Comparison of ENCODE assay signal across 8 mouse cellular contexts in genomic region chr19:6985951-6986708, GRCm38 (mm10). TPM values are rescaled to one million over a fixed set of nuclear protein-coding genes. Genes with fewer than 3 reads are reported as not detected.
DNase-seq lines count a peak whose midpoint lies in the region; ATAC-seq and TF ChIP-seq lines count a peak whose summit lies in the region.

No protein-coding gene starts in this region.

- no peak for TF ChIP-seq CTCF in gastrocnemius, adult 2 months (IDR thresholded peaks at IDR 0.05)
- TF ChIP-seq CTCF in C2C12 (IDR thresholded peaks at IDR 0.05; ENCODE audit: control insufficient read depth, insufficient read depth, insufficient read length) = no peak

- peaks cover 23% of the 10 kb centered on the region for H3K36me3 ChIP-seq in C2C12 (ENCODE audit: control insufficient read depth, insufficient read depth)
- H3K36me3 ChIP-seq in forebrain, embryonic 13.5 days (ENCODE audit: poor library complexity, severe bottlenecking) = peaks cover 23% of the 10 kb centered on the region
- H3K36me3 ChIP-seq in liver, embryonic 13.5 days = peaks cover 29% of the 10 kb centered on the region

- peak overlapping the region; percentile 83; the same call in 1 of the 2 replicates for H3K9ac ChIP-seq in forebrain, embryonic 13.5 days
- H3K9ac ChIP-seq in liver, embryonic 13.5 days = peak overlapping the region; percentile 86

- H3K4me3 ChIP-seq in gastrocnemius, adult 2 months = peak overlapping the region; percentile 78
- H3K4me3 ChIP-seq in C2C12 (ENCODE audit: insufficient read depth, poor library complexity, severe bottlenecking) = peak overlapping the region; percentile 50
- peak overlapping the region; percentile 69 for H3K4me3 ChIP-seq in forebrain, embryonic 13.5 days
- peak overlapping the region; percentile 77 for H3K4me3 ChIP-seq in liver, embryonic 13.5 days (replicated peaks)

- no peak for ATAC-seq in forebrain, embryonic 13.5 days
- peak; percentile 63 for ATAC-seq in liver, embryonic 13.5 days (ENCODE audit: low read depth)

- H3K27me3 ChIP-seq in C2C12 (ENCODE audit: control insufficient read depth, insufficient read depth, insufficient read length) = no peaks in the 10 kb centered on the region
- no peaks in the 10 kb centered on the region for H3K27me3 ChIP-seq in forebrain, embryonic 13.5 days
- no peaks in the 10 kb centered on the region for H3K27me3 ChIP-seq in liver, embryonic 13.5 days

- H3K79me3 ChIP-seq in C2C12 (ENCODE audit: low read depth) = peaks cover 3% of the 10 kb centered on the region

- H3K4me1 ChIP-seq in forebrain, embryonic 13.5 days = peaks cover 26% of the 10 kb centered on the region
- peaks cover 57% of the 10 kb centered on the region for H3K4me1 ChIP-seq in liver, embryonic 13.5 days (replicated peaks)

- H3K27ac ChIP-seq in gastrocnemius, adult 2 months = peak overlapping the region; percentile 91
- H3K27ac ChIP-seq in forebrain, embryonic 13.5 days = no peak overlapping the region
- H3K27ac ChIP-seq in liver, embryonic 13.5 days = peak overlapping the region; percentile 57

- no peaks in the 10 kb centered on the region for H3K9me3 ChIP-seq in forebrain, embryonic 13.5 days (replicated peaks)
- H3K9me3 ChIP-seq in liver, embryonic 13.5 days (replicated peaks) = no peaks in the 10 kb centered on the region

- intact Hi-C loops in gastrocnemius, adult 2 months (cut with DNase I) = no loop called here
- intact Hi-C loops in gastrocnemius, postnatal 36 days (cut with DNase I) = no loop called here

- DNase-seq in gastrocnemius, adult 2 months = peak; percentile 29
- DNase-seq in gastrocnemius, postnatal 36 days = no peak
- DNase-seq in liver, embryonic 13.5 days = peak; percentile 51
- DNase-seq in adrenal gland, postnatal 14 days = no peak
- no peak for DNase-seq in right cerebral cortex, adult 2 months (ENCODE audit: low spot score in 2 of 2)
- no peak for DNase-seq in frontal cortex, postnatal 36 days (ENCODE audit: low spot score in 2 of 2)

- H3K4me2 ChIP-seq in forebrain, embryonic 13.5 days = peak overlapping the region; percentile 78
- H3K4me2 ChIP-seq in liver, embryonic 13.5 days = peak overlapping the region; percentile 100

- peaks cover 12% of the 10 kb centered on the region for H3K79me2 ChIP-seq in C2C12 (ENCODE audit: control insufficient read depth, insufficient read depth)

- WGBS in forebrain, embryonic 13.5 days = 77% methylated on average over 10 of the region's 10 CpGs
- WGBS in liver, embryonic 13.5 days (ENCODE audit: insufficient replicate concordance) = 51% methylated on average over 10 of the region's 10 CpGs

- peak overlapping the region; percentile 28 for H3ac ChIP-seq in C2C12 (ENCODE audit: control insufficient read depth, insufficient read length, low read depth)

TF ChIP-seq in C2C12, 6 proteins besides CTCF, POLR2A, EP300 and RAD21:
- no peak for TF ChIP-seq FOSL1 (IDR thresholded peaks at IDR 0.05; ENCODE audit: insufficient read depth, low read length, poor library complexity, severe bottlenecking)
- no peak for TF ChIP-seq MYOD1 (IDR thresholded peaks at IDR 0.05; ENCODE audit: control insufficient read depth, insufficient read length, low read depth)
- no peak for TF ChIP-seq MYOG (IDR thresholded peaks at IDR 0.05; ENCODE audit: control insufficient read depth, extremely low read depth, insufficient read length)
- no peak for TF ChIP-seq MAX (IDR thresholded peaks at IDR 0.05)
- TF ChIP-seq CEBPB (IDR thresholded peaks at IDR 0.05; ENCODE audit: low read depth) = no peak
- TF ChIP-seq USF1 (IDR thresholded peaks at IDR 0.05; ENCODE audit: low read depth) = no peak

RNA-seq across cellular contexts. Expression of gene Vegfb, which starts 1.3 kb away (rescaled TPM):
- total RNA-seq in gastrocnemius, adult 2 months (2021) = 100 to 1,000 TPM; 142 to 219 TPM
- total RNA-seq in gastrocnemius, postnatal 36 days (2021) = 100 to 1,000 TPM; 140 to 153 TPM
- polyA plus RNA-seq in C2C12 (2012; fragmentation: generic; extraction: Trizol) = 37.7 TPM
- 33.4 and 34.6 TPM in 2 replicates for polyA plus RNA-seq in forebrain, embryonic 13.5 days (2015; fragmentation: Nextera tagmentation; extraction: Ambion mirVana)
- polyA plus RNA-seq in liver, embryonic 13.5 days (2015; fragmentation: Nextera tagmentation; extraction: Ambion mirVana) = 13.7 and 16.0 TPM in 2 replicates
- total RNA-seq in adrenal gland, postnatal 14 days (2021) = 116 and 122 TPM in 2 replicates

RNA-seq across cellular contexts. Expression of gene Fkbp2, which starts 5.8 kb away (rescaled TPM):
- 10 to 100 TPM in 1 of 2 experiments, 1 to 10 TPM in 1; 7.9 to 11.2 TPM for total RNA-seq in gastrocnemius, adult 2 months (2021)
- 10 to 100 TPM in 1 of 2 experiments, 1 to 10 TPM in 1; 7.5 to 11.6 TPM for total RNA-seq in gastrocnemius, postnatal 36 days (2021)
- polyA plus RNA-seq in C2C12 (2012; fragmentation: generic; extraction: Trizol) = 148 TPM
- polyA plus RNA-seq in forebrain, embryonic 13.5 days (2015; fragmentation: Nextera tagmentation; extraction: Ambion mirVana) = 86.9 and 97.9 TPM in 2 replicates
- 88.0 and 91.6 TPM in 2 replicates for polyA plus RNA-seq in liver, embryonic 13.5 days (2015; fragmentation: Nextera tagmentation; extraction: Ambion mirVana)
- total RNA-seq in adrenal gland, postnatal 14 days (2021) = 115 and 121 TPM in 2 replicates

RNA-seq across cellular contexts. Expression of gene Dnajc4, which starts 6.2 kb away (rescaled TPM):
- 10 to 100 TPM; 35.3 to 37.6 TPM for total RNA-seq in gastrocnemius, adult 2 months (2021)
- total RNA-seq in gastrocnemius, postnatal 36 days (2021) = 10 to 100 TPM; 31.1 to 36.4 TPM
- polyA plus RNA-seq in C2C12 (2012; fragmentation: generic; extraction: Trizol) = 12.2 TPM
- 19.1 and 19.8 TPM in 2 replicates for polyA plus RNA-seq in forebrain, embryonic 13.5 days (2015; fragmentation: Nextera tagmentation; extraction: Ambion mirVana)
- 9.8 and 11.8 TPM in 2 replicates for polyA plus RNA-seq in liver, embryonic 13.5 days (2015; fragmentation: Nextera tagmentation; extraction: Ambion mirVana)
- total RNA-seq in adrenal gland, postnatal 14 days (2021) = 44.4 and 47.4 TPM in 2 replicates

RNA-seq across cellular contexts. Expression of gene Nudt22, which starts 9.8 kb away (rescaled TPM):
- 10 to 100 TPM; 12.8 to 15.9 TPM for total RNA-seq in gastrocnemius, adult 2 months (2021)
- total RNA-seq in gastrocnemius, postnatal 36 days (2021) = 10 to 100 TPM; 11.4 to 16.5 TPM
- polyA plus RNA-seq in C2C12 (2012; fragmentation: generic; extraction: Trizol) = 18.2 TPM
- 19.1 TPM in 2 replicates for polyA plus RNA-seq in forebrain, embryonic 13.5 days (2015; fragmentation: Nextera tagmentation; extraction: Ambion mirVana)
- polyA plus RNA-seq in liver, embryonic 13.5 days (2015; fragmentation: Nextera tagmentation; extraction: Ambion mirVana) = 10.7 and 11.1 TPM in 2 replicates
- total RNA-seq in adrenal gland, postnatal 14 days (2021) = 24.5 and 37.4 TPM in 2 replicates

RNA-seq across cellular contexts. Expression of gene Trpt1, which starts 9.8 kb away (rescaled TPM):
- total RNA-seq in gastrocnemius, adult 2 months (2021) = 10 to 100 TPM; 22.5 to 26.1 TPM
- total RNA-seq in gastrocnemius, postnatal 36 days (2021) = 10 to 100 TPM; 21.0 to 23.2 TPM
- polyA plus RNA-seq in C2C12 (2012; fragmentation: generic; extraction: Trizol) = 4.7 TPM
- polyA plus RNA-seq in forebrain, embryonic 13.5 days (2015; fragmentation: Nextera tagmentation; extraction: Ambion mirVana) = 15.2 and 16.9 TPM in 2 replicates
- polyA plus RNA-seq in liver, embryonic 13.5 days (2015; fragmentation: Nextera tagmentation; extraction: Ambion mirVana) = 2.1 and 2.3 TPM in 2 replicates
- total RNA-seq in adrenal gland, postnatal 14 days (2021) = 15.0 and 15.1 TPM in 2 replicates

Comparison
In these comparisons a context has a peak if more than half of its experiments do, and no peak if none do; other contexts are left out.
1. DNase-seq: peak in gastrocnemius, adult 2 months (single experiment) and liver, embryonic 13.5 days (single experiment); none in gastrocnemius, postnatal 36 days (0 of 2), adrenal gland, postnatal 14 days (single experiment), right cerebral cortex, adult 2 months (0 of 2) and frontal cortex, postnatal 36 days (0 of 2).
2. Peak in every context shown above with its lines, with median percentiles within 50 percentile points of each other: H3K4me3 ChIP-seq.